Mouse (Mus musculus) bone marrow, adult 2 months (tissue): ENCODE data around the gene Klhdc3.

Experiments used
- CTCF ChIP-seq: fragments of 200-500 bp; IDR thresholded peaks from 2 replicates; pipeline ENCODE4 v1.5.1; 2011; ENCODE audit warnings: low read length, control low read depth; ENCODE audit not compliant: control insufficient read depth, insufficient read depth
- POLR2A ChIP-seq: fragments of 200-500 bp; IDR thresholded peaks from 2 replicates; pipeline ENCODE4 v1.6.1; 2011; ENCODE audit warnings: low read depth, mild to moderate bottlenecking, control low read depth, low read length, borderline replicate concordance; ENCODE audit not compliant: control insufficient read depth

DNA sequence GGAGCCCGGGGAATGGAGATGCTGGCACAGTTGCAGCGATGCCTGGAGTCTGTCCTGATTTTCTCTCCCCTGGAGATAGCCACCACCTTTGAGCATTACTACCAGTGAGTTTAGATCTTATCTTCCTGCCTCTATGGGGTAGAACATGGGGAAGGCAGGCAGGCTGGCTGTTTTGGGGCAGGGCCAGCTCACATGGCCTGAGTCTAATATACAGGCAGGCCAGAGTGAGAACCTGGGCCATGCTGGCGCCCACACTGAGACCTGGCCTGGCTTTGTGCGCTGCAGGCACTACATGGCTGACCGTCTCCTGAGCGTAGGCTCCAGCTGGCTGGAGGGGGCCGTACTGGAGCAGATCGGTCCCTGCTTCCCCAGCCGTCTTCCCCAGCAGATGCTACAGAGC, 19.4 kb downstream of the Klhdc3 start:
- TF ChIP-seq POLR2A (no peak), CTCF (no peak)
